Mouse (Mus musculus): ENCODE data around the gene Eps8l1. TPM values are rescaled to one million over a fixed set of nuclear protein-coding genes. Genes with fewer than 3 reads are reported as not detected.
"Not testable (repeated sequence)": the region's sequence is repeated elsewhere in the genome, so short reads cannot be mapped to it uniquely, and the experiment has no call there.

Gene Eps8l1
- 9.5 and 13.6 TPM in 2 replicates for polyA plus RNA-seq (2014; fragmentation: Nextera tagmentation; extraction: Ambion mirVana)

DNA sequence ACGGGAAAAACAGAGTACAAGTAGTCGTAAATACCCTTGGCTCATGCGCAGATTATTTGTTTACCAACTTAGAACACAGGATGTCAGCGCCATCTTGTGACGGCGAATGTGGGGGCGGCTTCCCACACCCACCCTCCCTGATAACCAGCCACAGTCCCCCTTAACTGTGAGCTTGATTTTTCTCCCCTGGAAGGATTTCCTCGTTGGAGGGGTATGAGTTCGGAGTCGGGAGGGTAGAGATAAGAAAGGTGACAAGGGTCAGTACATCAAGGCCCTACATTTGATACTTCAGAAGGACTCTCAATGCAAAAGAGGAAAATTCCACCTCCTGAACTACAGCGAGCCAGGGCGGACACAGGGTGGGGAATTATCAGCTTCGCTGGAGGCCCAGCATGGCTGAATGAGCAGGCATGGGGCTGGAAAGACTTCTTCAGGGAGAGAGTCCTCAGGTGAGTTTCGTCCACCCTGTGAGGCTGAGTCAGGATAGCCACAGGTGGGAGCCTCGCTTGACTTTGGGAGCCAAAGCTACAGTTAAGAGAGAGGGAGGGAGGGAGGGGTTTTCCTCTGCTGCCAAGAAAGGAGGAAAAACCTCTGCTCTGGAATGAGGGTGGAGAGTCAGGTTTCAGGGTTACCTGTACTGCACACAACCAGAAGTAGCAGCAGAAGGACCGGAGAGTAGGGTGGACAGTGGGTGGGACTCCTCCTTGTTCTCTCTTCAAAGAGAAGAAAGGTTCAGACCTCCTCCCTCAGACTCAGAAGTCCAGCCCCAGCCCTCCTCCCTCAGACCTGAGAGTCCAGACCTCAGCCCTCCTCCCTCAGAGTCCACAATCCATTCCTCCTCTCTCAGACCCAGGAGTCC lies at the start of gene Eps8l1:
Gene Eps8l1 (plus strand): TSS at position 99 of the 859 bp plus-strand sequence.
- DNase-seq, result peak; percentile 17
- H3K9ac ChIP-seq, result peak within 1 kb of the TSS; percentile 1; the same call in 1 of the 2 replicates
- WGBS, result 54% methylated on average over 13 of the region's 16 CpGs
- H3K9me3 ChIP-seq (ENCODE audit: low read depth, low read length), result no peaks in the 10 kb centered on the region
- peak within 1 kb of the TSS; percentile 51 for H3K4me2 ChIP-seq
- ATAC-seq (ENCODE audit: insufficient read depth), result peak; percentile 24; the same call in 1 of the 2 replicates
- H3K36me3 ChIP-seq (ENCODE audit: insufficient read depth), result no peaks in the 10 kb centered on the region
- peak within 1 kb of the TSS; percentile 23 for H3K4me3 ChIP-seq (ENCODE audit: low read depth, low read length)
- no peaks in the 10 kb centered on the region for H3K27me3 ChIP-seq (ENCODE audit: insufficient read depth, low read length)
- H3K4me1 ChIP-seq (ENCODE audit: insufficient read depth), result no peaks in the 10 kb centered on the region
- H3K27ac ChIP-seq (ENCODE audit: low read depth), result peak within 1 kb of the TSS; percentile 67
- no peak for TF ChIP-seq CTCF (IDR thresholded peaks at IDR 0.05; ENCODE audit: low read depth)

DNA sequence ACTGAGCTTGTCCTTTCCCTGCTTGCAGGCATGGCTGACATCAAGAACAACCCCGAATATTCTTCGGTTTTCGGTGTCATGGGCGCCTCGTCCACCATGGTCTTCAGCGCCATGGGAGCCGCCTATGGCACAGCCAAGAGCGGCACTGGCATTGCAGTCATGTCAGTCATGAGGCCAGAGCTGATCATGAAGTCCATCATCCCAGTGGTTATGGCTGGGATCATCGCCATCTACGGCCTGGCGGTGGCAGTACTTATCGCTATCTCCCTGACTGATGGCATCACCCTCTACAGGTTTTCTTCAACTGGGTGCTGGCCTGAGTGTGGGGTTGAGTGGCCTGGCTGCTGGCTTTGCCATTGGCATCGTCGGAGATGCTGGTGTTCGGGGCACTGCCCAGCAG lies 48.1 kb upstream of the Eps8l1 start:
- DNase-seq; ATAC-seq (ENCODE audit: insufficient read depth); H3K9me3 ChIP-seq (ENCODE audit: low read depth, low read length); H3K9ac ChIP-seq; H3K4me3 ChIP-seq (ENCODE audit: low read depth, low read length); H3K4me2 ChIP-seq; H3K27ac ChIP-seq (ENCODE audit: low read depth); H3K4me1 ChIP-seq (ENCODE audit: insufficient read depth); H3K36me3 ChIP-seq (ENCODE audit: insufficient read depth); H3K27me3 ChIP-seq (ENCODE audit: insufficient read depth, low read length): not testable (repeated sequence)
- 94% methylated on average over 15 of the region's 15 CpGs for WGBS

DNA sequence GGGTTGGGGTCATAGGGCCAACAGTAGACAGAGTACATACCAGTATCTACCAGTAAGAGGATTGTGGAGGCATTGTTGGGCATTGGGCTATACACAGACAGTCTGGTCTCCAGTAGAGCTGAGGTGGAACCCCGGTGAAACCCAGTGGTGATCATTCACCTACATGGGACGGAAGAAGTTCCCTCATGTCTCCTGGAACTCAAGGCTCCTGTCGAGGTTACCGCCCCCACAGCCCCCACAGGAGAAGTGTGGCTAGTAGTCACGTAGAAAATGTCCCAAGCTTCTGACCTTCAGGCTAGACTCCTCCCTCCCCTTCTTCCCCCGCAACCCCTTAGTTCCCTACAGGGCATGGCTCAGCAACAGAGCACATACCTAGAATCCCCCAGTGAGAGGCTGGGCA lies 40.8 kb upstream of the Eps8l1 start:
- Histone ChIP-seq H3K4me1 (ENCODE audit: insufficient read depth) (no peaks in the 10 kb centered on the region), H3K9me3 (ENCODE audit: low read depth, low read length) (no peaks in the 10 kb centered on the region), H3K9ac (no peak overlapping the region), H3K4me3 (ENCODE audit: low read depth, low read length) (no peak overlapping the region), H3K27me3 (ENCODE audit: insufficient read depth, low read length) (no peaks in the 10 kb centered on the region), H3K4me2 (no peak overlapping the region), H3K36me3 (ENCODE audit: insufficient read depth) (no peaks in the 10 kb centered on the region), H3K27ac (ENCODE audit: low read depth) (no peak overlapping the region)
- DNase-seq (no peak), ATAC-seq (ENCODE audit: insufficient read depth) (no peak)
- 71% methylated on average over 6 of the region's 6 CpGs for WGBS
- TF ChIP-seq CTCF (IDR thresholded peaks at IDR 0.05; ENCODE audit: low read depth), result no peak

DNA sequence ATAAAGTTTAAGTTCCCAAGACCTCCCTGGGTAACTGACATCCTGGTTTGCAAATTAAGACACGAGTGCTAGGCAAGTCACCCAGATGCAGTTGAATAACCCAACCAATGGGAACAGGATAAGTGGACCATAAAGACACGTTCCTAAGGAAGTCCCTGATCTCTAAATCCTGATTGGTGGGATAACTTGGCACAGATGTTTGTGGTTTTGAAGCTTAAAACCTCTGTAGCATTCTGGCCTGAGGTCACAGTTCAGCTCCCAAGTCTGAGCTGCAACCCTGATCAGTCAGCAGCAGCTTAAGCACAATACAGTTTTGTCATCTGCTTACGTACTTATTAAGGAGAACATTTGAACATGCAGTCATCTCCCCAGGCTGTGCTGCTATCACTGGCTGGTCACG lies 40.2 kb upstream of the Eps8l1 start:
- Histone ChIP-seq H3K9me3 (ENCODE audit: low read depth, low read length) (no peaks in the 10 kb centered on the region), H3K27me3 (ENCODE audit: insufficient read depth, low read length) (no peaks in the 10 kb centered on the region), H3K4me3 (ENCODE audit: low read depth, low read length) (no peak overlapping the region), H3K36me3 (ENCODE audit: insufficient read depth) (peaks cover 4% of the 10 kb centered on the region; the same call in 1 of the 2 replicates), H3K9ac (no peak overlapping the region), H3K4me1 (ENCODE audit: insufficient read depth) (no peaks in the 10 kb centered on the region), H3K27ac (ENCODE audit: low read depth) (no peak overlapping the region), H3K4me2 (no peak overlapping the region)
- 66% methylated on average over 4 of the region's 4 CpGs for WGBS
- no peak for ATAC-seq (ENCODE audit: insufficient read depth)
- no peak for TF ChIP-seq CTCF (IDR thresholded peaks at IDR 0.05; ENCODE audit: low read depth)
- DNase-seq, result no peak

DNA sequence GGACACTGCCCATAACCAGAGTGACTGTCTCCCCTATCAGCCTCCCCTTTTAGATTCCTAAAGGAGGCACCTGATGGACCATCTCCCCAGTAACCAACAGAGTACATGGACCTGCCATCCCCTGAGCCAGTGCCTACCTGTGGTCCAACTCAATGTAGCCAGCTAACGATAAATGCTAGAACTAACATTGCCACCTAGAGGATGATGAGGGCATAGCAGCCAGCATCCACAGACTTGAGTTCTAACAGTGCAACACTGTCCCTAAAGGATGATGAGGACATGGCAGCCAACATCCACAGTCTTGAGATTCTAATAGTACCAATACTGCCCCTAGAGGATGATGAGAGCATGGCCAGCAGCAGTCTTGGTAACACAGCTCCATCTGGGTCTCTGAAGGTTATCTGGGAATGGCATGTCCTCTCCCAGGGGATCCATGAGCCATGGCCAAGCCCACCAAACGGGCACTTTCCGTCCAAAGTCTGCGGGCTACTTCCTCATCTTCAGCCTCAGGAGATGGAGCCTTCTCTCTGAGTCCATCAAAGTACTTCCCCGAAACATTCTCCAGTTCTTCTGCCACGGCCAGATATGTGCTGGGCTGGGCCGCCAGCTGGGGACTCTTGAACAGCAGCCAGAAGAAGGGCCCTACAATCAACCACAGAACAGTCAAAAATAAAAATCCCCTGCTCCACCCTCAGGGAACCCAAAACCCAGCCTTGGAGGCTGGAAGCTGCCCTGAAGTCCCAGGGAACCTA lies 33.1 kb upstream of the Eps8l1 start:
- no peaks in the 10 kb centered on the region for H3K4me1 ChIP-seq (ENCODE audit: insufficient read depth)
- no peaks in the 10 kb centered on the region for H3K9me3 ChIP-seq (ENCODE audit: low read depth, low read length)
- no peak overlapping the region for H3K9ac ChIP-seq
- peak; percentile 100 for TF ChIP-seq CTCF (IDR thresholded peaks at IDR 0.05; ENCODE audit: low read depth)
- no peak overlapping the region for H3K4me2 ChIP-seq
- DNase-seq (peak; percentile 98), ATAC-seq (ENCODE audit: insufficient read depth) (peak; percentile 94)
- no peak overlapping the region for H3K4me3 ChIP-seq (ENCODE audit: low read depth, low read length)
- WGBS, result 60% methylated on average over 7 of the region's 7 CpGs
- H3K36me3 ChIP-seq (ENCODE audit: insufficient read depth), result peaks cover 66% of the 10 kb centered on the region
- no peaks in the 10 kb centered on the region for H3K27me3 ChIP-seq (ENCODE audit: insufficient read depth, low read length)
- H3K27ac ChIP-seq (ENCODE audit: low read depth), result no peak overlapping the region

DNA sequence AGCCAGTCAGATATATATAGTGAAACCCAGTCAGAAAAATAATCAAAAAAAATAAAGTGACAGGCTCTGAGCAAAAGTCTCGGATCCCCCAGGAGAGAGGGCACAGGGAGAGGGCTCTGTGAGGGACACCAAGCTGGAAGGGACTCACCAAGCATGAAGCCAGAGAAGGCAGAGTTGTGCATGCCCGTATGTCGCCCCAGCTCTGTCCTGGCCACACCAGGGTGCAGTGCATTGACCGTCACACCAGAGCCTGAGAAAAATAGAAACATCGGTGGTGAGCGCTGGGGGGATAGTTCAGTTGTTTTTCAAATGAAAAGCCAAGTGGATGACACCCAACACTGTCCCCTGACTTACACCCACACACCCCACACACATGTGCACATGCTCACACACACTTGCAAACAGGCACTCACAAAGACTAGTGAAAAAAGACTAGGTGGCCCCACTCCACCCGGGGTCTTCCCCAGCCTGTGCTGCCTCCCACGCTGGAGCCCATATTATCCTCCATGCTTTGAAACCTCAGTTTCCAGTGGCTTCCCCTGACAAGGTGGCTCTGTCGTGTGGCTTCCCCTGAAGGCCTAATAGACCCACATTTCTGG lies 30.1 kb upstream of the Eps8l1 start:
- Histone ChIP-seq H3K4me1 (ENCODE audit: insufficient read depth) (no peaks in the 10 kb centered on the region), H3K36me3 (ENCODE audit: insufficient read depth) (peaks cover 79% of the 10 kb centered on the region), H3K9ac (no peak overlapping the region), H3K27ac (ENCODE audit: low read depth) (no peak overlapping the region), H3K27me3 (ENCODE audit: insufficient read depth, low read length) (no peaks in the 10 kb centered on the region), H3K9me3 (ENCODE audit: low read depth, low read length) (no peaks in the 10 kb centered on the region), H3K4me3 (ENCODE audit: low read depth, low read length) (no peak overlapping the region), H3K4me2 (no peak overlapping the region)
- 92% methylated on average over 9 of the region's 9 CpGs for WGBS
- no peak for TF ChIP-seq CTCF (IDR thresholded peaks at IDR 0.05; ENCODE audit: low read depth)
- ATAC-seq (ENCODE audit: insufficient read depth) (no peak), DNase-seq (no peak)

DNA sequence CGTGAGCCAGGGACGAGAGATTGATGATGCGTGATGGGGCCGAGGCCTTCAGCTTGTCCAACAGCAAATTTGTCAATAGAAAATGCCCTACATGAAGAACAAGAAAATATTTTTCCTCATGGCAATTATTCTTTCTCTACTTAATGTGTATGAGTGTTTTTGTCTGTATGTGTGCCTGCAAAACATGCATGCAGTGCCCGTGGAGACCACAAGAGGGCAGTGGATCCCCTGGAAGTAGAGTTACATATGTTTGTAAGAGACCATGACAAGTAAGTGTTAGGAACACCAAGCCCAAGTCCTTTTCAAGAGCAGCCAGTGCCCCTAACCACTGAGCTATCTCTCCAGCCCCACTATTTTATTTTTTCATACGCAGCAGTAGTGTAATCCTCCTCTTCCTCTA lies 28.9 kb upstream of the Eps8l1 start:
- Histone ChIP-seq H3K9me3 (ENCODE audit: low read depth, low read length) (no peaks in the 10 kb centered on the region), H3K9ac (no peak overlapping the region), H3K4me3 (ENCODE audit: low read depth, low read length) (no peak overlapping the region), H3K36me3 (ENCODE audit: insufficient read depth) (peaks cover 78% of the 10 kb centered on the region), H3K4me2 (no peak overlapping the region), H3K27me3 (ENCODE audit: insufficient read depth, low read length) (no peaks in the 10 kb centered on the region), H3K4me1 (ENCODE audit: insufficient read depth) (no peaks in the 10 kb centered on the region), H3K27ac (ENCODE audit: low read depth) (no peak overlapping the region)
- DNase-seq, result peak; percentile 90
- TF ChIP-seq CTCF (IDR thresholded peaks at IDR 0.05; ENCODE audit: low read depth), result peak; percentile 92
- 70% methylated on average over 6 of the region's 6 CpGs for WGBS
- ATAC-seq (ENCODE audit: insufficient read depth), result no peak

Measured in lung, embryonic 14.5 days (tissue).